In genomic region chrX:169989219-169989595, GRCm38 (mm10) we compare ENCODE assay signal across 7 mouse cellular contexts. TPM values are rescaled to one million over a fixed set of nuclear protein-coding genes. Genes with fewer than 3 reads are reported as not detected.
A peak's percentile ranks its signal among the peaks of the same experiment; 100 is the strongest.
DNase-seq lines count a peak whose midpoint lies in the region; ATAC-seq lines count a peak whose summit lies in the region.
"Not testable (repeated sequence)": the region's sequence is repeated elsewhere in the genome, so short reads cannot be mapped to it uniquely, and the experiment has no call there.

No protein-coding gene starts in this region.

- peak; percentile 71 for DNase-seq in R1 (ENCODE audit: low read depth, low spot score)
- DNase-seq in heart, embryonic 10.5 days (ENCODE audit: low spot score): peak; percentile 88
- DNase-seq in hindlimb bud, embryonic 11.5 days (ENCODE audit: extremely low spot score, low read depth, low spot score): peak; percentile 30
- peak; percentile 37 for DNase-seq in lung, postnatal 10 days
- peak; percentile 41 for DNase-seq in retina, embryonic 14.5 days (ENCODE audit: low spot score)

- not testable (repeated sequence) for H3K27me3 ChIP-seq in embryonic facial prominence, embryonic 13.5 days; heart, embryonic 10.5 days (ENCODE audit: insufficient read depth, poor library complexity, severe bottlenecking); limb, embryonic 15.5 days

- H3K4me3 ChIP-seq in embryonic facial prominence, embryonic 13.5 days; heart, embryonic 10.5 days; limb, embryonic 15.5 days: not testable (repeated sequence)

- H3K4me1 ChIP-seq in embryonic facial prominence, embryonic 13.5 days; heart, embryonic 10.5 days; limb, embryonic 15.5 days: not testable (repeated sequence)

- H3K27ac ChIP-seq in embryonic facial prominence, embryonic 13.5 days; heart, embryonic 10.5 days; limb, embryonic 15.5 days: not testable (repeated sequence)

- peaks cover 48% of the 10 kb centered on the region for H3K36me3 ChIP-seq in embryonic facial prominence, embryonic 13.5 days
- peaks cover 47% of the 10 kb centered on the region for H3K36me3 ChIP-seq in heart, embryonic 10.5 days
- H3K36me3 ChIP-seq in limb, embryonic 15.5 days: peaks cover 43% of the 10 kb centered on the region

- not testable (repeated sequence) for H3K4me2 ChIP-seq in embryonic facial prominence, embryonic 13.5 days; limb, embryonic 15.5 days

- not testable (repeated sequence) for H3K9ac ChIP-seq in embryonic facial prominence, embryonic 13.5 days; limb, embryonic 15.5 days

- WGBS in embryonic facial prominence, embryonic 13.5 days: 84% methylated on average over 8 of the region's 8 CpGs
- WGBS in heart, embryonic 10.5 days: 85% methylated on average over 8 of the region's 8 CpGs
- 82% methylated on average over 8 of the region's 8 CpGs for WGBS in limb, embryonic 15.5 days

- peaks cover 50% of the 10 kb centered on the region for H3K9me3 ChIP-seq in embryonic facial prominence, embryonic 13.5 days
- peaks cover 44% of the 10 kb centered on the region for H3K9me3 ChIP-seq in heart, embryonic 10.5 days
- peaks cover 27% of the 10 kb centered on the region for H3K9me3 ChIP-seq in limb, embryonic 15.5 days

- peak; percentile 18; the same call in 1 of the 2 replicates for ATAC-seq in embryonic facial prominence, embryonic 13.5 days (ENCODE audit: insufficient number of reproducible peaks, insufficient read depth, low FRiP score, low TSS enrichment, low read depth)
- ATAC-seq in limb, embryonic 15.5 days (ENCODE audit: insufficient number of reproducible peaks, low FRiP score, low TSS enrichment, low read depth): peak; percentile 38; the same call in 1 of the 2 replicates

RNA-seq across cellular contexts. Expression of gene Gm21887, which starts 20.3 kb away (rescaled TPM):
- polyA plus RNA-seq in embryonic facial prominence, embryonic 13.5 days (2015; fragmentation: Nextera tagmentation; extraction: Ambion mirVana): 188 and 256 TPM in 2 replicates
- polyA plus RNA-seq in heart, embryonic 10.5 days (2016; fragmentation: Nextera tagmentation; extraction: Ambion mirVana): 121 and 172 TPM in 2 replicates
- 133 and 163 TPM in 2 replicates for polyA plus RNA-seq in limb, embryonic 15.5 days (2015; fragmentation: Nextera tagmentation; extraction: Ambion mirVana)

Comparison
In these comparisons a context has a peak if more than half of its experiments do, and no peak if none do; other contexts are left out.
1. DNase-seq: peak in every context shown above with its lines; median percentile 88 in heart, embryonic 10.5 days; 71 in R1; 41 in retina, embryonic 14.5 days; 37 in lung, postnatal 10 days; 30 in hindlimb bud, embryonic 11.5 days.